Mouse (Mus musculus): ENCODE results near the gene Ppp2r1b. TPM values are rescaled to one million over a fixed set of nuclear protein-coding genes. Genes with fewer than 3 reads are reported as not detected.

Gene Ppp2r1b
- polyA plus RNA-seq, 1 experiment from 2014 or later = 74.6 TPM

DNA sequence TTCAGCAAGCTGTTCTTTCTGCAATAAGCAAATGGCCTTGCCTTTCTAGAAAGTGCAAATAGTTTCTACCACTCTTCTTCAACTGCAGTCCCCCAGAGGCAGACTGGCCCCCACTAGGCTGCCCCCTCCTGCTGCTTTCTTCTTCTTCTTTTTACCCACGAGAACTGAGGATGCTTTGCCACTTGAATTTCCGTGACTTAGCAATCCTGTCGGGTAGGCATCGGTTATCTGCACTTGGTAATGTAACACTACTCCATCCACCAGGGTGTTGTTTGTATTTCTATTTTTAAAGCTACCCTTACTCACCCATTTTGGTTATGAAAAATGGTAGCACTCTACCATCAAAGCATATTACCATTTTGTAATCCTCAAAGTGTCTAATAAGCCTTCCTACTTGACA, 44.9 kb downstream of the Ppp2r1b start:
- H3K27ac ChIP-seq (ENCODE audit: low read length) = no peak overlapping the region
- WGBS = 76% methylated on average over 4 of the region's 4 CpGs

DNA sequence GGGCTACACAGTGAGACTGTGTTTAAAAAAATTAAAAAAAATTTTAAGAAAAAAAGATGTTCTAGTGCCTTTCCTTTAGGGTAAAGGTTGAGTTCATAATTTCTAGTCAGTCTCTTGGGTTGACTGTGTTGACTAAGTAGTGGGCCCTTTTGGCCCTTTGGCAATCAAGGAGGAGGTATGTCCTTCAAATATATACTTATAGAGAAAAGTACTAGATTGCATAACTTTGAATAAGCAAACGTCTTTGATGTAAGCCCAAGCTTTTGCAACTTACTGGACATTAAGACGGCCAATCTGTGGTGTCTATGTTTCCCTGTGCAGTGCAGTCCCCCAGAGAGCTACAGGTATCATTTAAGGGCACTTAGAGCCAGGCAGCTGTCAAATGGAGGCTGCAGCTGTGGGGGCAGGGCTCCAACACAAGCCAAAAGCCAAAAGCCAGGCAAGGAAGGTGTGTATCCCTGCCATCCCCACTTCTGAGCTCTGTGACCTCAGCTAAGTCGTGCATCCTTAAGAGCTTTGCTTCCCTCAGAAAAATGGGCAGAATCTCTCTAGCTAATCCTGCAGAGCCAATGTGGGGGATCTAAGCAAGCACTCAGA, 45.5 kb downstream of the Ppp2r1b start:
- no peaks in the 10 kb centered on the region for H3K27me3 ChIP-seq (ENCODE audit: insufficient read depth, low read length)
- no peak overlapping the region for H3K4me2 ChIP-seq (replicated peaks; ENCODE audit: low read depth, low read length)
- H3K36me3 ChIP-seq (ENCODE audit: insufficient read depth, low read length) = 0 out of 2 replicates have a peak, but pooled peaks cover 9% of the 10 kb centered on the region
- no peaks in the 10 kb centered on the region for H3K9me3 ChIP-seq (ENCODE audit: low read length)
- WGBS = 73% methylated on average over 3 of the region's 3 CpGs
- H3K4me3 ChIP-seq (ENCODE audit: low read length) = no peak overlapping the region
- H3K27ac ChIP-seq (ENCODE audit: low read length) = no peak overlapping the region
- ATAC-seq (ENCODE audit: low FRiP score, low TSS enrichment) = no peak
- peaks cover 15% of the 10 kb centered on the region for H3K4me1 ChIP-seq (ENCODE audit: insufficient read depth, low read length)
- no peak overlapping the region for H3K9ac ChIP-seq (replicated peaks; ENCODE audit: low read length)

More for the DNA sequence above, 44.9 kb downstream of the Ppp2r1b start:
- Histone ChIP-seq H3K27me3 (ENCODE audit: insufficient read depth, low read length) (no peaks in the 10 kb centered on the region), H3K4me1 (ENCODE audit: insufficient read depth, low read length) (peaks cover 21% of the 10 kb centered on the region), H3K9ac (replicated peaks; ENCODE audit: low read length) (no peak overlapping the region), H3K9me3 (ENCODE audit: low read length) (no peaks in the 10 kb centered on the region), H3K4me3 (ENCODE audit: low read length) (no peak overlapping the region), H3K36me3 (ENCODE audit: insufficient read depth, low read length) (0 out of 2 replicates have a peak, but pooled peaks cover 6% of the 10 kb centered on the region), H3K4me2 (replicated peaks; ENCODE audit: low read depth, low read length) (no peak overlapping the region)
- no peak for ATAC-seq (ENCODE audit: low FRiP score, low TSS enrichment)

DNA sequence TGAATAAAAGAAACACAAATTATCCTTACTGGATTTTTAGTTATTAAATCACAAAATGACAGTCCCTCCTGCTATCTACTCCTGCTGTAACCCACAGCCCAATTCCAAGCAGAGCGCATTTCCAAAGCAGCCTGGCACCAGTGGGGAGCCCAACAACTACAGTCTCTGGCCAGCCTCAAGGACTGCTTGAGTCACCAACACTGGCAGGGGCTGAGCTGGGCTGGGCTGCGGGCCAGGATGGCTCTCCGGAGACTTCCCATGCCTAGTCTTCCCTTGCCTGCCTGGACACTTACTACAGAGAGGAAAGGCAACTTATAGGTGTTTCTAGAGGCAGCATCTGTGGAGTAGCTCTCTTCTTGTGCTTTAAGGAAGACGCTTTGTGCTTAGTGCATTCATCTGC, 48.6 kb downstream of the Ppp2r1b start:
- no peak overlapping the region for H3K4me3 ChIP-seq (ENCODE audit: low read length)
- H3K4me1 ChIP-seq (ENCODE audit: insufficient read depth, low read length) = no peaks in the 10 kb centered on the region
- H3K9me3 ChIP-seq (ENCODE audit: low read length) = no peaks in the 10 kb centered on the region
- H3K27ac ChIP-seq (ENCODE audit: low read length) = no peak overlapping the region
- H3K4me2 ChIP-seq (replicated peaks; ENCODE audit: low read depth, low read length) = no peak overlapping the region
- no peak overlapping the region for H3K9ac ChIP-seq (replicated peaks; ENCODE audit: low read length)
- H3K36me3 ChIP-seq (ENCODE audit: insufficient read depth, low read length) = peaks cover 29% of the 10 kb centered on the region; the same call in 1 of the 2 replicates
- H3K27me3 ChIP-seq (ENCODE audit: insufficient read depth, low read length) = no peaks in the 10 kb centered on the region
- WGBS = 84% methylated on average over 4 of the region's 4 CpGs
- no peak for ATAC-seq (ENCODE audit: low FRiP score, low TSS enrichment)

DNA sequence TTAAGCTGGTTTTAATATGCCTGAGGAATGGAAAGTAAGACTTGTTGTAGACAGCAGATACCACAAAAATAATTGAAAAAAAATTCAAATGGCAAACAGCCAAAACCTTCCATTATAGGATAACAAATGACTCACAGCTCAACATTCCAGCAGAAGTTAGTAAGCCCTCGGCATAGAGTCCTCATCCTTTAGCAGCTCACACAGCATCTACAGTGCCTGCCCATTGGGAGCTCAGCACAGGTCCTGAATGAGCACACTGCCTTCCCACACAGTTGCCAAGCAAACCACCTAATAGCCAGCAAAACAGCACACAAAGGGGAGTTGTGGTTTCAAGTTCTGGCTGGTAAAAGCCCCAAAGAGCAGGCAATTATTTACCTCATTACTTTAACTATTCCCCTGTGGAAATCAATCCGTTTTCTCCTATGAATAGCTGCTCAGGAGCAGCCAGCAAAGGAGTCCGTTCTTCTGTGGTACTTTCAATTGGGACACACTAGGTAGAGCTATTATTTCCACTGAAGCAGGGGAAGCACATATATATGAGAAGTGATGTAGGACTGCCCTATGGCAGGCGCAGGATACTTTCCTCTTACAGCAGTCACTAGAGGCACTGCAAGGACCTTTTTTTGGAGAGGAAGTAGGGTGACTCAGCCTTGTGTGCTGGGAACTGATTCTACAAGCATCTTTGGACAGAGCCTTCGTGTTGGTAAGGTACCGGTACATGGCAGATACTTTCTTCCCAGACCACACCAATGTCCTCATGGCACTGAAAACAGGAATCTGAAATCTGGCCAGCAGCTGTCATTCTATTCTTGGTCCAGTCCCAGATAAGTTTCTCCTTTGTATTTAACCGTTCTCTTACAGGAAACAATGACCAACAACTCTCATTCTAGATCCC, 55.2 kb downstream of the Ppp2r1b start:
- Histone ChIP-seq H3K4me2 (replicated peaks; ENCODE audit: low read depth, low read length) (no peak overlapping the region), H3K4me3 (ENCODE audit: low read length) (no peak overlapping the region), H3K27me3 (ENCODE audit: insufficient read depth, low read length) (no peaks in the 10 kb centered on the region), H3K27ac (ENCODE audit: low read length) (no peak overlapping the region), H3K36me3 (ENCODE audit: insufficient read depth, low read length) (peaks cover 22% of the 10 kb centered on the region; the same call in 1 of the 2 replicates), H3K9ac (replicated peaks; ENCODE audit: low read length) (no peak overlapping the region), H3K4me1 (ENCODE audit: insufficient read depth, low read length) (peaks cover 9% of the 10 kb centered on the region; the same call in 1 of the 2 replicates), H3K9me3 (ENCODE audit: low read length) (no peaks in the 10 kb centered on the region)
- no peak for ATAC-seq (ENCODE audit: low FRiP score, low TSS enrichment)
- 67% methylated on average over 7 of the region's 7 CpGs for WGBS

DNA sequence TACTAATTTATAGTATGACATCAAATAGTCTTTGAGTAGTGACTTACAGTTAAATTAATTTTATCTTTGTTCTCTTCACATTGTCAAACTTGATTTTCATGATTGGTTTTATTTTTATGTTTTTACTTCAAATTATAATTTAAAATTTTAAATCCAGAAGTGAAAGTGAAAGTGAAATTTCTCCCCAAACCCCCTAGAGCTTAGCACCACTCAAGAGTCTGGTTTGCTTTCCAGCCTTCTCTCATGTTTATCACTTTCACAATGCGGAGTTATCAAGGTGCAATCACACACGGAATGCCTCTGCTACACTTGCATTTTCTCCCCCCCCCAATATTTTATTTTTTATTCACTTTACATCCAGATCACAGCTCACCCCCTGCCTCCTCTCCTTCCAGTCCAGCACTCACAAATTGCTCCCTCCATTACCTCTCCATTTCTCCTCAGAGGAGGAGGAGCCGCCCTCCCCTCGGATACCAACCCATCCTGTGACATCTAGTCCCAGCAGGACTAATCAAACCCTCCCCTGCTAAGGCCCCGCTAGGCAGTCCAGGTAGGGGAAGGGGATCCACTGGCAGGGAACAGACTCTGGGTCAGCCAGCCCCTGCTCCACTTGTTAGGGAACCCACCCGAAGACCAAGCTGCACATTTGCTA, 59.2 kb downstream of the Ppp2r1b start:
- Histone ChIP-seq H3K36me3 (ENCODE audit: insufficient read depth, low read length) (no peaks in the 10 kb centered on the region), H3K4me3 (ENCODE audit: low read length) (no peak overlapping the region), H3K4me1 (ENCODE audit: insufficient read depth, low read length) (peaks cover 17% of the 10 kb centered on the region; the same call in 1 of the 2 replicates), H3K27me3 (ENCODE audit: insufficient read depth, low read length) (no peaks in the 10 kb centered on the region), H3K27ac (ENCODE audit: low read length) (no peak overlapping the region), H3K9me3 (ENCODE audit: low read length) (no peaks in the 10 kb centered on the region), H3K4me2 (replicated peaks; ENCODE audit: low read depth, low read length) (no peak overlapping the region), H3K9ac (replicated peaks; ENCODE audit: low read length) (no peak overlapping the region)
- no peak for ATAC-seq (ENCODE audit: low FRiP score, low TSS enrichment)
- WGBS = 72% methylated on average over 6 of the region's 6 CpGs

DNA sequence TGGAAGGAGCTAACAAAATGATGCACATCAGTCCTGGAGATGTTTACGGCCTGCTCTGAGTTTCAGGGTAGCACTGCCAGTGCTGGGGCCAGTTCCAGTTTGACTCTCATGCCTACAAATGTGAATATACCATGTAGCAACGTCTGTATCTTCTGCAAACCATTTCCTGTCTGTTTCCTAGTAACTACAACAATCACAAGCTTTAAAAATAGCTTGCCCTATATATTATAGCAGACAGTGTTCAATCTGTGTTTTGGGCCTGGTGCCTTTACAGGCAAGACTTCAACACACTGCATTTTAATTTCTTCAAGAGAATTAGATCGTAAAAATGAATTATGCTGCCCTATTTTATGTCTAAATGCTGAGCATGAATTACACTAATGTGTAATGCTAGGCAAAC, 60.2 kb downstream of the Ppp2r1b start:
- WGBS = 66% methylated on average over 3 of the region's 3 CpGs
- no peak for ATAC-seq (ENCODE audit: low FRiP score, low TSS enrichment)
- Histone ChIP-seq H3K4me2 (replicated peaks; ENCODE audit: low read depth, low read length) (no peak overlapping the region), H3K27ac (ENCODE audit: low read length) (no peak overlapping the region), H3K4me1 (ENCODE audit: insufficient read depth, low read length) (peaks cover 13% of the 10 kb centered on the region; the same call in 1 of the 2 replicates), H3K27me3 (ENCODE audit: insufficient read depth, low read length) (no peaks in the 10 kb centered on the region), H3K9ac (replicated peaks; ENCODE audit: low read length) (no peak overlapping the region), H3K9me3 (ENCODE audit: low read length) (no peaks in the 10 kb centered on the region), H3K36me3 (ENCODE audit: insufficient read depth, low read length) (no peaks in the 10 kb centered on the region), H3K4me3 (ENCODE audit: low read length) (no peak overlapping the region)

DNA sequence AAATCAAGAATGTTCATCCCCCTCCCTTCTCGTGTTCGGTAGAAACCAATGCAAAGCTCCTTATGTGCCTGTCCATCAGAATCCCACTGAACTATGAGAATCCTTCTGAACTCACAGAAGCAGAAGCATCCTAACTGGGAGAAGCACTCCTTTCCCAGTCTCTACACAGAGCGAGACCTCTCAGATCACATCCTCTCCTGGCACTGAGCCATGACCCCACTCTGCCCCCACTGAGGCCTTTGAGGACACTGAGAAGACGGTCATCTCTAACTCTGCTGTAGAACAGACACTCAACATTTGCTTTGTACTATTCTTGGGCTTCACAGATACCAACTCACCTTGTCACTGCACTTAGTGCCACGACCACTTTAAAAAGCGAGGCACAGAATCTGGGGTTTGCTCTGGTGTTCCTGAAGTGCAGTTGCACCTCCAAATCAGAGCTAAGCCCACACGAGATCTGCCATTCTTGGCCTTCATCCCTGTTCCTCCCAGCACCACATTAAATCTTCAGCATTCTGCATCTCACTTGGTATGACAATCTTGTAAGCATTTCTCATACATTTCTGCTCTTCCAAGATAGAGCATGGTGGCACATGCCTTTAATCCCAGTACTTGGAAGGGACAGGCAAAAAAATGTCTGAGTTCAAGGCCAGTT, 66.9 kb downstream of the Ppp2r1b start:
- 76% methylated on average over 7 of the region's 7 CpGs for WGBS
- Histone ChIP-seq H3K4me3 (ENCODE audit: low read length) (no peak overlapping the region), H3K9ac (replicated peaks; ENCODE audit: low read length) (no peak overlapping the region), H3K4me1 (ENCODE audit: insufficient read depth, low read length) (no peaks in the 10 kb centered on the region), H3K4me2 (replicated peaks; ENCODE audit: low read depth, low read length) (no peak overlapping the region), H3K27ac (ENCODE audit: low read length) (no peak overlapping the region), H3K36me3 (ENCODE audit: insufficient read depth, low read length) (no peaks in the 10 kb centered on the region; the same call in 1 of the 2 replicates), H3K9me3 (ENCODE audit: low read length) (no peaks in the 10 kb centered on the region), H3K27me3 (ENCODE audit: insufficient read depth, low read length) (no peaks in the 10 kb centered on the region)
- ATAC-seq (ENCODE audit: low FRiP score, low TSS enrichment) = no peak

DNA sequence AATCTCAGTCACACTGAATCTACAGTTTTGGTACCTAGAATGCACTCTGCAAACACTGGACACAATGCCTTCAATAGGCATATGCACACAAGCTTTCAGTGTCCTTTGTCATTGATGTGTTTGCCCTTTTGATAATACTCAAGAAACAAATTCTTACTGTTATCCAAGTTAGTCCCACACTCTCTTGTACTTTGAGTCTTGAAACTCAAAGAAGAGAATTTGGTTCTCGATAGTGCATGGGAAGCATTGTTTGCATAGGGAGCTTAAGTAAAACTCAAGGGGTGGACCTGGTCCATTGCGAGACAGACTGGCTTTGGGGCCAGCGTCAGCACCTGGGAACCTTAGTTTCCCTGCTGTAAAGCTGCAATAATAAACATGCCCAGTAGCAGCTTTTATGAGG, 73.0 kb downstream of the Ppp2r1b start:
- H3K9ac ChIP-seq (replicated peaks; ENCODE audit: low read length) = no peak overlapping the region
- no peaks in the 10 kb centered on the region for H3K27me3 ChIP-seq (ENCODE audit: insufficient read depth, low read length)
- 70% methylated on average over 3 of the region's 3 CpGs for WGBS
- no peak overlapping the region for H3K27ac ChIP-seq (ENCODE audit: low read length)
- H3K4me2 ChIP-seq (replicated peaks; ENCODE audit: low read depth, low read length) = no peak overlapping the region
- no peaks in the 10 kb centered on the region for H3K9me3 ChIP-seq (ENCODE audit: low read length)
- H3K4me1 ChIP-seq (ENCODE audit: insufficient read depth, low read length) = no peaks in the 10 kb centered on the region
- no peak overlapping the region for H3K4me3 ChIP-seq (ENCODE audit: low read length)
- H3K36me3 ChIP-seq (ENCODE audit: insufficient read depth, low read length) = no peaks in the 10 kb centered on the region
- ATAC-seq (ENCODE audit: low FRiP score, low TSS enrichment) = no peak

DNA sequence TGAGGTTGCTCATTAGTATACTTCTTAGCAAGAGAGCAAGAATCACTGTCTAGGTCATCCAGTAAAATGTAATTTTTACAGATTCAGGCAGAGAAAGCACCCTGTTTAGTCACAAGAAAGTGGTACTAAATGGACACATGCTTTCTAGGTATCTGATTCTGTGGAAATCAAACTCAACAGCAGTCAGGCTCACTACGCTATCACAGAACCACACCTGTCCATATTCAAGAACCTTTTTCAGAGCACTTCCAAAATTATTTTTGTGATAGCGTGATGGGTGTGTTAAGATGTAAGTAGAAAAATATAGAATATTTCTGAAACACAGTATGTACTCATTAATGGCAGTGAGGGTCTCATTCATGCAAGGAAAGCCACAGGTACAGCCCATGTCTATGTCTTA, 74.5 kb downstream of the Ppp2r1b start:
- Histone ChIP-seq H3K36me3 (ENCODE audit: insufficient read depth, low read length) (no peaks in the 10 kb centered on the region), H3K9ac (replicated peaks; ENCODE audit: low read length) (no peak overlapping the region), H3K9me3 (ENCODE audit: low read length) (no peaks in the 10 kb centered on the region), H3K27me3 (ENCODE audit: insufficient read depth, low read length) (no peaks in the 10 kb centered on the region), H3K4me3 (ENCODE audit: low read length) (no peak overlapping the region), H3K27ac (ENCODE audit: low read length) (no peak overlapping the region), H3K4me2 (replicated peaks; ENCODE audit: low read depth, low read length) (no peak overlapping the region), H3K4me1 (ENCODE audit: insufficient read depth, low read length) (no peaks in the 10 kb centered on the region)
- no peak for ATAC-seq (ENCODE audit: low FRiP score, low TSS enrichment)
- 97% methylated on average over 2 of the region's 2 CpGs for WGBS

Measured in kidney, embryonic 16.5 days (tissue).